Mouse (Mus musculus): ENCODE data around the gene Tent5c.
A peak's percentile ranks its signal among the peaks of the same experiment; 100 is the strongest.

GRCm38 (mm10) chr3:100460510-100460909 lies 28.6 kb downstream of the Tent5c start:
- TF ChIP-seq CTCF (IDR thresholded peaks at IDR 0.05; ENCODE audit: control insufficient read depth, insufficient read depth, low read length) (peak; percentile 23; the same call in 1 of the 2 replicates), POLR2A (IDR thresholded peaks at IDR 0.05; ENCODE audit: borderline replicate concordance, control insufficient read depth, low read depth, low read length) (no peak)
